Mouse (Mus musculus) spleen, embryonic (tissue): ENCODE results near the gene Yy1.

ENCODE experiments used
- CTCF ChIA-PET: fragments of 350-600 bp; sonication (Branson Sonifier 250); formaldehyde crosslinking; loops from one replicate; lab custom pipeline; 2022; lab: Charles Lee

Yy1 gene

DNA sequence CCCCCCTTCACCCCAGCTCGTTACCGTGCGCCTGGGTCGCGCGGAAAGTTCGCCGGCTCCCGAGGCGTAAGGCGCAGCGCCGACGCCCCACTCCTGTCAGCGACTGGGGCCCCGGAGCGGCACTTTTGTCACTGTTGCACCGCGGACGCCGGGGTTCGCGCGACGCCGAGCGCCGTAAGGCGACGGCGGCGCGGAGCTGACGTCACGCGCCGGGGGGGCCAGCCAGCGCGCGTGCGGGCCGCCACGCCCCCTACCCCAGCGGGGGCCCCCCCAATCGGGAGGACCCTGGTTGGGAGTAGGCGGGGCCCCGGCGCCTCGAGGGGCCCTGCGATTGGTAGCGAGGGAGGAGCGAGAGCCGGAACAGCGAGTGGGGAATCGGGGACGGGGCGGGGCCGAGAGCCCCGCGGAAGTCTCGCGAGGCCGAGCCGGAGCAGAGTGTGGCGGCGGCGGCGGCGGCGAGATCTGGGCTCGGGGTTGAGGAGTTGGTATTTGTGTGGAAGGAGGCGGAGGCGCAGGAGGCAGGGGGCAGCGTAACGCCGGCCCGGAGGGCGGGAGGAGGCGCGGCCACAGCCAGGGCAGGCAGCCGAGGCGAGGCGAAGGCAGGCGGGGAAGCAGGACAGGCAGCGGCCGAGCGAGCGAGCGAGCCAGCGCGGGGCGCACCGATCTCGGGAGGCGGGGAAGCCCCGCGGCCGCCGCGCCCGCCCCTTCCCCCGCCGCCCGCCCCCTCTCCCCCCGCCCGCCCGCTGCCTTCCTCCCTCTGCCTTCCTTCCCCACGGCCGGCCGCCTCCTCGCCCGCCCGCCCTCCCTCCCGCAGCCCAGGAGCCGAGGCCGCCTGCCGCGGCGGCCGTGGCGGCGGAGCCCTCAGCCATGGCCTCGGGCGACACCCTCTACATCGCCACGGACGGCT lies at the start of gene Yy1:
Gene Yy1, plus strand, starts transcription at position 428 of the 907 bp plus-strand sequence.
- CTCF ChIA-PET, result interaction anchor here (1.0 kb wide), 1 partner anchor 34 kb away, joined by 3 read pairs; no protein-coding TSS in a partner anchor

DNA sequence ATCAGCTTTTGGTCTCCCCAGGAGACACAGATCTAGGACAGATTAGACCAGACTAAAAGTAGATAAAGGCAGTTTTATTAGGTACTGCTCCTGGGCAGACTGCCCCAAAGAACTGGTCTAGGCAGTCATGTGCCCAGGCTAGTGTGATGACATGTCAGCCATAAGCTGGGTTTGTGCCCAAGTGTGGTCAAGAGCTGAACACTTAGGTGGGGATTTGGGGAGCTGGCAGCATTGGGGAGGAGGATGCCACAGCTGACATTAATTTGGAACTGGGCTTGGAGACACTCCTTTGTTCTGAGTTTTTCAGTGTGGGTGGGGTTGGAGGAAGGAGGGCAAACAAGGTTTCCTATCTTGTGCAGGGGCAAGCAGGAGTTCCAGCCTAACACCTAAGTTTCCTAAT lies 46.8 kb upstream of the Yy1 start:
- CTCF ChIA-PET, result no interaction called here

DNA sequence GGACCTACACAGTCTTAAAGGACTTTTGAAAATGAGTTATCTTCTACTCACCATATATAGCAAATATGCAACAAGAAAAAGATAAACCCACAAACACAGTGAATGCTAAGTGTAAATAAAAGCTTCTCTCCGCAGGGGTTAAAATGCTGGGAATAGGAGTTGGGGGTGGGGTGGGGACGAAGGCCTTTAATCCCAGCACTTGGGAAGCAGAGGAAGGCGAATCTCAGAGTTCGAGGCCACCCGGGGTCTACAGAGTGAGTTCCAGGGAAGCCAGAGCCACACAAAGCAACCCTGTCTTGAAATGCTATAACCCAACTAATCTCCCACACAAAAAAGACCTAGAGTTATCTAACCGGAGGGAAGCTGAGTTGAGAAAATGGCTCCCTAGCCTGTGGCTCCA lies 43.8 kb upstream of the Yy1 start:
- CTCF ChIA-PET, result no interaction called here

DNA sequence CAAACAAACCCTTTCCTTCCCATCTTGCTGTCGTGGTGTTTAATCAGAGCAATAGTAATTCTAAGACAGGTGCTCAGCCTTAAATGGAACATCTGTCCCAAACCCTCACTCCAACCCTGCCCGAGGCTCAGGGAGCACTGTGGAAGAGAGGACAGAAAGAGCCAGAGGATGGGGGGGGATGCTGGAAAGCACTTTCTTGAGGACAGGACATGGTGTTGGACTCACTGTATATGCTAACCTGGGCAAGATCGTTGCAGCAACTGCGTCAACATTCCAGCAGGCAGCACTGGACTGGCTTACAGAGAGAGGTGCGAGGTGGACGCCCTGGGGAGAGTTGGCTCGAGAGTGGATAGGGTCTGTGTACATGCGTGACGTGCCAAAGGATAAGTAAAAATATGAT lies 43.3 kb upstream of the Yy1 start:
- CTCF ChIA-PET, result no interaction called here

DNA sequence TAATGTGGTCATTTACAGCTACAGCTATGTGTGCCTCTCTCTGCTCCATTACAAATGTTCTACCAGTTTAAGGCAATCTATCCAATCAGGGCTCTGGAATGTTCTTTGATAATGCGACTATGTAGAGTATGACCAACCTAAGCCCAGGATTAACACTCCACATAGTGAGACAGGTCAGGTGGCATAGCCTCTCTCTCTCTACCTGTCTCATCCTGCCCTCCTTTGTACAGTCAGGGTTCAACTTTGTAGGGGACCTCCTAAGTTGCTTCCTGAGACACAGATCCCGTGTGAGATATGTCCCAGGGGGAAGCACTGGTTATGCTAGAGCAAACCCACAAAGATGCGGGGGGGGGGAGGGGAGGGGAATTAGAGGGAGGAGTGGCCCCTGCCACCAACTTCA lies 42.5 kb upstream of the Yy1 start:
- CTCF ChIA-PET, result no interaction called here

DNA sequence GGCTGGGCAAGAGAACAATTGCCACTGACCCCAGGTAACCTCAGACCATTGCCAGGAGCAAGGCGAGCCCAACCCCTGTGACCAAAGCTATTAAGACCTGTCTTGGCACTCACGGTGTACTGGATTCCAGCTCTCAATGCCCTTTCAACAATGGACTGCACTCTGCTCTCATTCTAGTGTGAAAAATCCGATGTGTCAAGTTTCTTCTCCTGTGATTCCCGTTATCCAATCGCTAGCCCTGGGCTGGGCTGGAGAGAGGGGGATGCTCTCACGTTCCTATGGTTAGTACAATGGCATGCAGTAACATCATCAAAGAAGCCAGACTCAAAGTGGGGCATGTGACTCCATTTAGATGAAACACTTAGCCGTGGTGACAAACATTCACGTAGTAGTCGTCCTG lies 41.0 kb upstream of the Yy1 start:
- CTCF ChIA-PET, result no interaction called here

DNA sequence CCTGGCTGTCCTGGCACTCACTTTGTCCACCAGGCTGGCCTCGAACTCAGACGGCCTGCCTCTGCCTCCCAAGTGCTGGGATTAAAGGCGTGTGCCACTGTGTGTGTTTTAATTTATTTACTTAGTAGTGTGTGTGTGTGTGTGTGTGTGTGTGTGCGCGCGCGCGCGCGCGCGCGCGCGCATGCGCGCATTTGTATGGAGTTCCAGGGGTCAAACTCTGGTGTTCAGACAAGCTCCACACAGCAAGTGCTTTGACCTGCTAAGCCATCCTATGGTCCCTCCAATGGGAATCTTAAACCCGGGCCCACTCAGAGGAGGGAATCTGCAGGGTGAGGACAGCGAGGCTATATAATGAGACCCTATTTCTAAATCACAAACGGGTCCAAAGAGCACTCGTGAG lies 37.6 kb upstream of the Yy1 start:
- CTCF ChIA-PET, result no interaction called here

DNA sequence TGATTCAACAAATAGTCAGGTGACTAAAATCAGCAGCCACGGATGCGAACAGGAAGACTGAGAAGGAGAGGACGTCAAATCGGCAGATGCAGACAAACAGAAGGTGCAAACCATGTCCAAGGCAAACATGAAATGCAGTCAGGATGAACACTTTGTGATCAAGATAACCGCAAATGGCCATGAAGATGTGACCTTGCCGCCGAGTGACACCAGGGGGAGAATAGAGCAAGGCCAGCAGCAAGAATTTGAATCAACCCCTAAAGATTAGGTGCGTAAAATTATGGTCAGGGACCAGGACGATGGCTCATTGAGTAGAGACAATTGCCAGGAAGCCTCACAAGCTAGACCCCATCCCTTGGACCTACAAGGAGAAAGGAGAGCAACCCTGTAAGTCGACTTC lies 36.2 kb upstream of the Yy1 start:
- CTCF ChIA-PET, result interaction anchor here (0.7 kb wide), 1 partner anchor 15 kb away, joined by 14 read pairs; no protein-coding TSS in a partner anchor

DNA sequence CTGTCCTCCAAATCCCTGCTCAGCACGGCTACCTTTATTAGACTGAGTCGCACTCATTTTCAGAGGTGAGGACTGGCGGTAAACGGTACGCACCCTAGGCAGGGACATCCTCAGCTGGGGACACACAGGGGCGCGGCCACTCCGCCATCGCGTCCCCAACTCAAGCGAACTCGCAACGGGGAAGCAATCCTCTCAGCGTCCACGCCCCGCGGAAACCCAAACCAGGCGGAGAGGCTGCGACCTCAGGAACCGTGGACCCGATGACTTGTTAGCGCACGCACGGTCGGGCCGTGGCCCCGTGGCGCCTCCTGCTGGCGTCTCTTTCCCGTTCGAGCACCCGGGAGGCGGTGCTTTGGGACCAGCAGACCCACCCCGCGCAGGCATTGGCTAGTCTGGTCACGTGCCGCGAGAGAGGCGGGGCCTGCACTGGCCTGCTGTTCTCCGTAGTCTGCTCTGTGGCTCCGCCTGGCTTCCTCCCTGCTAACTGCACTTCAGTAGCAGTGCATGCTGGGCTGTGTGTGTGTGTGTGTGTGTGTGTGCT lies 35.0 kb upstream of the Yy1 start:
- CTCF ChIA-PET, result interaction anchor here (0.6 to 0.7 kb wide), 2 partner anchors 9 to 114 kb away, joined by 3 to 6 read pairs; no protein-coding TSS in a partner anchor

DNA sequence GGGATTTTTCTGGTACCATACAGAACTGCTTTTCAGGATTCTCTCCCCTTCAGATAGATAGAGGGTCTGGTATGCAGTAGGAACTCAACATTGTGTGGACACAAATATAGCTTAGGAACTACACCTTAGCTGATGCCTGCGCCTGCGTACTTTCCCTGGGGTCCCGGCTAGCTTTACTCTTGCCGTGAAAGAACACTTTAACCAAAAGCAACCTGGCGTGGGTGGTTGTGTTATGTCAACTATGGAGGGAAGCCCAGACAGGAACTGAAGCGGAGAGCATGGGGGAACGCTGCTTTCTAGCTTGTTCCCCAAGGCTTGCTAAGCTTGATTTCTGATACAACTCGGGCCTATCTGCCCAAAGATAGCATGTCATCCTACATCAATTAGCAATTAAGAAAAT lies 34.5 kb upstream of the Yy1 start:
- CTCF ChIA-PET, result interaction anchor here (0.5 to 0.8 kb wide), 4 partner anchors 8 to 538 kb away, joined by 3 to 6 read pairs (median 3); partner anchors contain the start of gene Yy1

DNA sequence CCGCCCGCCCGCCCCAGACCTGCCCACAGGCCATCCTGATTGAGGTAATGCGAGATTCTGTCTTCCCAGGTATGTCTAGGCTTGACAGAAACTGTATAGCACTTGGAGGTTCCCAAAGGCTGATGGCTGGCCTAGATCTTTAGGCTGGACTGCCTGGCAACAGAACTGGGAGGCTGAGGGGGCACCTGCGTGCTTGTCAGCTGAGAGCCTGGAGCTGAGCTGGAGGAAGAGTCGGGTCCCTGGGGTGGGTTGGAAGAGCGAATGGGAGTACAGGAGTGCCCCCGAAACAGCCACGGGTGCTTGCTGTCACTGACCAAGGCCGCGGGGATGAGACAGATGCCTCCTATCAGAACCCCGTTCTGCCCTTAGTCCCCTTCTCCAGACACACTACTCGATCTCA lies 34.1 kb upstream of the Yy1 start:
- CTCF ChIA-PET, result interaction anchor here (0.5 to 0.8 kb wide), 4 partner anchors 8 to 539 kb away, joined by 3 to 6 read pairs (median 3); partner anchors contain the start of gene Yy1

DNA sequence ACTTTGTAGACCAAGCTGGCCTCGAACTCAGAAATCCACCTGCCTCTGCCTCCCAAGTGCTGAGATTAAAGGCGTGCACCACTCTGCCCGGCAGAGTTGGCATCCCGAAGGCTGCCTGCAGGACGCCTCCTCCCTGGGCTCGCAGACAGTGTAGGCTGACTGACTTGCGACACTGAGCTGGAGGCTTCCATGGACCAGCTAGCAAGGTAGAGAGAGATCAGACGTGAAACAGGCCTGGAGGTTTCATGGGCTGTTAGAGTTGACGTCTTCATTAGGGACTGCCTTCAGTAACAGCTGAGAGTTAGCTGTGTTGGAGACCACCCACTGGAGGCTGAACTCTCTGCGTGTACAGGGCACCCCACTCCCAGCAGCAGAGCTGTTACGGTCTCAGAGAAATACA lies 33.5 kb upstream of the Yy1 start:
- CTCF ChIA-PET, result interaction anchor here (0.8 kb wide), 1 partner anchor 34 kb away, joined by 3 read pairs; the partner anchor contains the start of gene Yy1

DNA sequence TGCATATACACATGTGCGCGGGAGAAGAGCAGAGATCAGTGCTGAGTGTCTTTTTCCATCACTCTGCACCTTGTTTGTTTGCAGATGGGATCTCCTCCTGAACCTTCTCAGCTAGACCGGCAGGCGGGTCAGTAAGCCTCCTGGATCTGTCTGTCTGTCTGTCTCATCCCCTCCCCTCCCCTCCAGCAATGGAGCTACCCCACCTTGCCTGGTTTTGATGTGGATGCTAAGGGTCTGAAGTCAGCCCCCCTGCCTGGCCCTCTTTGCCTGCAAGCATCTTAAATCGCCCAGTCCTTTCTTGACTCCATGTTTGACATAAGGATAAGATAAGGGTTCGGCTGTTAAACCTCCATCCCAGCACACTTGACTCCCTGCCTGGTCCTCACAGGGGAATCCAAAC lies 32.8 kb upstream of the Yy1 start:
- CTCF ChIA-PET, result interaction anchor here (0.8 to 1.9 kb wide), 2 partner anchors 16 to 146 kb away, joined by 3 to 5 read pairs; no protein-coding TSS in a partner anchor

DNA sequence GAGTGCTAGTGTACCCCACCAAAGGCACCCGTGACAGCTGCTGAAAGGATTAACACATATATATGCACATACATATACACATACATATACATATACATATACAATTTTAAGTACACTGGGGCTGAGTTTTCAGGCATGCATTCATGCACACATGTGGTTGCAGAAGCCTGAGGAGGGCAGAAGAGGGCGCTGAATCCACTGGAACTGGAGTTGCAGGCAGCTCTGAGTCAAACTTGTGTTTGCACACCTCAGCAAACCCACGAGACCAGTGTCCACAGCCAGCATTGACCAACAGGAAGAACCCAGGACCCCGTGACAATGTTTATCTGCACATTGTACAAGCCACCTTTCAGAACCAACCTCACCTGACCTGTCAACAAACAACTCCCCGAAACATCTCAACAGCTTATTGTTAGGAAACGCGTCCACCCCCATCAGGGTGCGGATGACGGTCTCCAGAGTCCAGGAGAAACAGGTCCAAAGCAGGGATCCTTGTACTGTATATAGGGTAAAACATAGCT lies 32.2 kb upstream of the Yy1 start:
- CTCF ChIA-PET, result interaction anchor here (0.8 to 1.9 kb wide), 2 partner anchors 16 to 147 kb away, joined by 3 to 5 read pairs; no protein-coding TSS in a partner anchor

DNA sequence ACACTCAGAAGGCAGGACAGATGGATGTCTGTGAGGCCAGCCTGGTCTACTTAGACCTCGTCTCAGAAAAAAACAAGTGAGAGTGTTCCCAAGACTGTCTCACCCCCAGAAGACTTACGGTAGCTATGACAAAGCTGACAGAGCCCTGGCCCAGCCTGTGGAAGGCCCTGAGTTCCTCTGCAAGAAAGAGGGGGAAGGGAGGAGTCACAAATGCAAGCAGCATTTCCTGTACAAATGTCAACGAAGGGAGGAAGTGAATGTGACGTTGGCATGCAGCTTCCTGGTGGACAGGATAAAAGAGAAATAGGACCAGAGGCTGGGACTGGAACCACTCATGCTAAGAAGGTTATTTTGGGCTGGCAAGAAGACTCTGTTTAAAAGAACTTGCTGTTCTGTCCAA lies 31.6 kb upstream of the Yy1 start:
- CTCF ChIA-PET, result interaction anchor here (1.9 kb wide), 1 partner anchor 147 kb away, joined by 5 read pairs; no protein-coding TSS in a partner anchor

DNA sequence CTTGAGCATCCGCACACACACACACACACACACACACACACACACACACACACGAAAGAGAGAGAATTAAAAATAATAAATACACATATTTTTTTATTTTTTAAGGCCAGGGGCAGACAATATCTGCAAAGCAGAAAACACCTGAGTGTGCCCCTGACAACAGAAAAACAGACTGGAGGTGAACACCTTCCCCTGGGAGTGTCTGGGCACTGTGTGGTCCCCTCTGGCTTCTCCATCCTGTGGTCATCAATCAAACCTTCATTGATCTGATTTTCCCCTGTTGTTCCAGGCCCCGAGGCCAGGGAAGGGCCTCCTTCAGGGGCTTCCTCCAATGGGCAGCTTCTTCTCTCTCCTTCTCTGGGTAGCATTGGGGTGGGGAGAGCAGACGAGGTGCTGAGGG lies 31.1 kb upstream of the Yy1 start:
- CTCF ChIA-PET, result interaction anchor here (1.9 kb wide), 1 partner anchor 148 kb away, joined by 5 read pairs; no protein-coding TSS in a partner anchor

DNA sequence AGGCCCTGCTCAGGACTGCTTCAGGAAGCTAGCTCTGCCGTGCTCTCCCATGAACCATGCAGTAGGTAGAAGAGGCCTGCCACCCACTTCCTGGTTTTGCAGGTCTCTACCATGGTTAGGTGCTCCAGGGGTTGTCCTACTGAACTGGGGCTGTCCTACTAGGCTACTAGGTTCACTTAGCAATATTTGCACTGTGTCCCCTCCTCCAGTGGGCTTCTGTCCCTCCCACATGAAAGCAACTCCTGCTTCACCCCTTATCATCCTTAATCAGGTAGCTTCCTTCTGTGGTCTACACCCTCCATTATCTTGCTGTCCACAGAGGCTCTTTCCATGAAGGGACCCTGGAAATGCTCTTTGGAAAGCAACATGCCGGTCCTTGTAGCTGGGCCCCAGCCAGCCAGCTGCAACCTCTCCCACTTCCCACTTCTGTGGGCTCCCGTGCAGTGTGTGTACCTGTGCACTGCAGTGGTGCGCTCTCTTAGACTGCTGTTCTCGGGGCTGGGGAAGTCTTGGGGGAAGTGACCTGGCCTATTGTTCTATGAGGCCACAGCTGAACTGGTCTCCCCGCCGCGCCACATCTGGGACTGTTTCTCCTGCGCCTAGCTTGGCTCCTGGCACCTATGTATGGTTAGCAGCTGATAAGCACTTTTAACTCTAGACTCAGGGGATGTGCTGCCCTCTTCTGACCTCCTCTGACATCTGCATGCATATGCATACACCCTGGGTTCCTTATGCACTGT lies 29.5 kb upstream of the Yy1 start:
- CTCF ChIA-PET, result interaction anchor here (0.7 to 1.7 kb wide), 3 partner anchors 50 to 149 kb away, joined by 3 to 5 read pairs (median 3); no protein-coding TSS in a partner anchor

DNA sequence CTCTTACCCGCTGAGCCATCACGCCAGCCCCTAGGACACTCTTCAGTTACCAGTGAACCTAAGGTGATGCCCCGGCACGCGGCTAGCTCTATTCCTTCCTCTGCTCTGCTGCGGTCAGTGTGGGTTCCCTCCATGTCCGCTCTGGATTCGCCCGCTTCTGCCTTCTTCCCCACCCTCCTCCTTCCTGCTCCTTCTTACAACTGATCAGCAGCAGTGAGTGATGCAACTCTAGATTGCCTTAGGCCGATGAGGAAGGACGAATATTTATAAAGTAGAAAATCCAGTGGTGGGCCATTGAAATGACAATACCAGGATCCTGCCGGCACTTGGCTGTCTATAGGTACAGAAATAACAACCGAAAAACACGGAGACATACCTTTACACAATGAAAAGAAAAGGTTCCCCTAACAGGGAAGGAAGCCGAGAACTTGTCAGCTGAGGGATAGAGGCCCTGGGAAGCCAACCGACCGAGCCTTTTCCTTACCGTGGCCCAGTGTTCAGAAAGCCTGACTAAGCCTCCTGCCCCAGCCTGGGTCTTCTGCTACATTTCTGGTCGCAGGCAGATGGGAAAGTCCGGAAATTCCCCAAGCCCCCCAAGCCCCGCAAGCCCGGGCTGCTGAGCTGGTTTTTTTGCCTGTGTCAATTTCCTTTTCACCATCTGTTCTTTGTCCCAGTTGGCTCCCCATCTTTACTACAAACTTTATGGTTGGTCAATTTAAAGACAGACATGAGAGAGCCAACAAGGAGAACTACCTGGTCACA lies 27.7 kb upstream of the Yy1 start:
- CTCF ChIA-PET, result no interaction called here

DNA sequence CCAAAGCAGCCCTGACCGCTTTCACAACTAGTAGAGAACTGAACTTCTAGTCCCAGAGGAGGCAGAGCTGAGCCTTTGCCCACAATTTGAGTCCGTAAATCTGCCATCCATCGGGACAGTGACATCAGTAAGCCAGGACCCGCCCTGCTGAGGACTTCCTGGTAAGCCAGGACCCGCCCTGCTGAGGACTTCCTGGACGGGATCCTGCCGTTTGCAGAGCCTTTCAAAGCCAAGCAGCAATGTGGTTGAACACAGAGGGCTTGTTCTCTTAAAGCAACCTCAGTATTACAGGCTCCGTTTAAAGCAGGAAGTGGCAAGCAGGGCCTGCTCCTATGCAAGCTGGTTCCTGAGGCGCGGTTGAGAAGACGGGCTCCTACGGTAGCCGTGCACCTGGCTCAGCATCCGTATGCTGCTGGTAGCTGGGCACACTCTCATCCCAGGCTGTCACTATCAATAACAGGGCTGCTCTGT lies 27.0 kb upstream of the Yy1 start:
- CTCF ChIA-PET, result no interaction called here

DNA sequence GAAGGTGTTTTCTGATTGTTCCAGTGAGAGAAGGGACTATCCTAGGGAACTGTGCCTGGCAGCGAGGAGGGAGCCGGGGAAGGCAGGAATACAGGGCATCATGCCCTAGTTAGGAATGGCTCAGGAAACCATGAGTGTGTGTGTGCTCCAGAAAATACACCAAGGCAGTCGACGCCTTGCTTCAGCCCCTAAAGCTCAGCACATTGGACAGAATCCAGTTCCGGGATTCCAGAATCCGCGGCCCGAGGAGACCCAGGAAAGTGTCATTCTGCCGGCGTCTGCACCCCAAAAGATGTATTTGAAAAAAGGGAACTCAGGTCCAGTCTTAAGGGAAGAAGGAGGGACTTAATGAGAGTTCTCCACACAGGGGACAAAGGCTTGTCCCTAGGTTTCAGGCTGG lies 26.5 kb upstream of the Yy1 start:
- CTCF ChIA-PET, result interaction anchor here (0.6 kb wide), 1 partner anchor 8 kb away, joined by 6 read pairs; no protein-coding TSS in a partner anchor
